Mouse (Mus musculus) megakaryocyte, adult 5-6 weeks (primary cell): ENCODE data around the gene Resp18. TPM values are rescaled to one million over a fixed set of nuclear protein-coding genes. Genes with fewer than 3 reads are reported as not detected.

Source experiments
- ATAC-seq: 2 replicates; pipeline ENCODE4 v1.8.0; 2016; ENCODE audit warnings: mild to moderate bottlenecking, inconsistent platforms; ENCODE audit not compliant: poor library complexity, severe bottlenecking
- total RNA-seq, 2 experiments: library from RNA; stranded (forward) in 1 of 2; stranded (reverse) in 1 of 2; fragments of 153-499, 151-499 nt in 1 of 2; fragments of 221-1000, 200-1000 nt in 1 of 2; gene quantifications; 2 replicates each; pipeline versions ENCODE4 v1.2.3 to v1.2.4; 2015 to 2017

Gene Resp18
- total RNA-seq (2015) = not detected in 2 replicates
- total RNA-seq (2017) = not detected in 2 replicates

DNA sequence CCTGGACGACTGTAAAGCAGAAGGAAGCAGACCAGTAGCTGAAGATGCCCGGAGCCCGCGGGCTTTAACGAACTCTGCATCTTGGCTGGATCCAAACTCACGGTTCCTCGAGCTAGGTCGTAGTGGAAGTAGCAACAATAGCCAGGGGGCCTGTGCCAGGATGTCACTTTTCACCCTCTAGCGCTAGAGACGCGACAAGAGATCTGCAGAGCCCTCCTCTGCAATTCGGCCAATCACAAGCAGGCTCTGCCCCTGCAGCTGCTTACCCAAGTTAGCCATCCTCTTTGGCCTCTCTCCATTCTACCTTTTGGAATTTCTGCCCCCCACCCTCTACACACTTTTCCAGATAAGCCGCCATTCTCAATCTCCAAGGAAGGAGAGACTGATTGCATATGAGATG, at the start of gene Resp18:
TSS of gene Resp18 (minus strand) at position 188 of the 400 bp plus-strand sequence.
- ATAC-seq = no peak

GRCm38 (mm10) chr1:75327461-75327860, 49.2 kb upstream of the Resp18 start:
- no peak for ATAC-seq

- no peak for ATAC-seq
Observed at GRCm38 (mm10) chr1:75319166-75319565, 41.0 kb upstream of the Resp18 start.

DNA sequence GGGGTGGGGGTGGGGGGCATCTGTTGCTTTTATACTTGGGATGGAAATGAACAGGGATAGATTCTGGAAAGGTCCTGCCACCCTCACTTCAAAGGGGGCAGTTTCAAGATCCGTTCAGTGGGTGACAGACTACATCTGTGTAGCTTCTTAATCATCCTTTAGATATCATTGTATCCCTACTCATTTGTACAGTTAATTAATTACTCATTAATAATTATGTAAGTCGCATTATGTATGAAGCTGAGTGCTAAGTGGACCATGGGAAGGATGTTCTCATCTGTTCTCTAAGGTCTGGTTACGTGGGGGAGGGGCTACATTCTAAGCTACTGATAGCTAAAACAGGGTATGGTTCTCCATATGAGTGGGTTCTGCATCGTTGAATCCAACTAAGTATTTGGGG, 40.5 kb upstream of the Resp18 start:
- no peak for ATAC-seq

- no peak for ATAC-seq
Observed at GRCm38 (mm10) chr1:75318301-75318700, 40.1 kb upstream of the Resp18 start.

- peak; percentile 86 for ATAC-seq
Observed at GRCm38 (mm10) chr1:75317241-75318201, 39.3 kb upstream of the Resp18 start, which contains the start of gene Dnpep. Dnpep (minus strand) TSS chr1:75317990.

DNA sequence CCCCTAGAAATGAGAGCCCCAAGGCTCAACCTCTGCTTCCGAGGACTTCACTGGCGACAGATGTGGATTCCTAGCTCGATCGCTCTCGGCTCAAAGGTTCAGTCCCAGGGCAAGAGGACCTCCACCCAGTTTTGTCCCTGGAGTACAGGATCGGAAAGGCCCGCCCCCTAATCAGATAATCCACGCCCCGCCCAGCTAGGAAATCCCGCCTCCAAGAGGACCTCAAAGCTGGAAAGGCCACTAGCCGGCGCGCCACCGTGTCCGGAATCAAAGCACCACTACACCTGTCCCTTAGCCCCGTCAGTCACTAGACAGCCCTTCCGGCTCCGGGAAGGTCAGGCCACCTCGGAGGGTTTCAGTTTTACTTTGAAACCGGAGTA, 38.6 kb upstream of the Resp18 start:
- ATAC-seq = peak; percentile 23

- ATAC-seq = no peak
Observed at GRCm38 (mm10) chr1:75315456-75316365, 37.5 kb upstream of the Resp18 start.

DNA sequence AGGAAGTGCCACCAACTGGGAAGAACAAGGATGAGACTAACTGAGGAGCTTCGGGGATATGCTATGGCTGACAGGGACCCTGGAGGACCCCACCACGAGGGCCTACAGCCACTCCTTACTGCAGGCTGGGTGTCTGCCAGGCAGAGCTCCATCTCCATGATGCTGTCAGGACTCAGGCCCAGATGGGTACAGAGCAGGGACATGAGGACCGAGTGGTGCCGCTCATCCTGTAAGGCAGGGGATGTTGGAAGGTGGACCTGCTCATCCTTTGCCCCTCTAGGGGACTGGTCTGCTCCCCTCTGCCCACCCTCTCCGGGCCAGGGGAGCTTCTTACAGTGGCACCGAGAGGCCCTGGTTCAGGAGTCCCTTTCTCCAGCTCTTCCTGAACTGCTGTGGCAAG, 36.8 kb upstream of the Resp18 start:
- ATAC-seq = no peak

GRCm38 (mm10) chr1:75311694-75312093, 33.5 kb upstream of the Resp18 start:
- no peak for ATAC-seq

- no peak for ATAC-seq
Observed at GRCm38 (mm10) chr1:75304662-75305061, 26.4 kb upstream of the Resp18 start.

DNA sequence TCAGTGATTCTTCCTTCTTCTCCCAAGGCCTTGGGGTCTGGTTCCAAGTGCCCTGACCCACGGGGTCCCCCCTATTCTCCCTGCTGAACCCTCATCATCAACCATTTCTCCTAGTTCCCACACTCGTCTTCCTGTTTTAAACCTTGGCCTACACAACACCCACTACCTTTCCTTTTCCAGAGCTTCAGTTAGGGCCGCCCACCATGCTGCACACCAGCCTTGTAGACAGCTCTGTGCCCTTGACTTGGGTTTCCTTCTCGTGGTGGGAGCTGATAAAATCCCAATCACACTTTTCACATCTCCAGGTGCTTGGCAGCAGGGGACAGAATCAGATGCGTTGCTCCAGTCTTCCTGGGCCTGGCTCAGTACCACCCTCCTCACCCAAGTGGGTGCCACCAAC, 16.1 kb upstream of the Resp18 start:
- ATAC-seq = no peak

- ATAC-seq = no peak
Observed at GRCm38 (mm10) chr1:75293331-75293701, 15.1 kb upstream of the Resp18 start.

- no peak for ATAC-seq
Observed at GRCm38 (mm10) chr1:75292476-75293330, 14.5 kb upstream of the Resp18 start.

GRCm38 (mm10) chr1:75291321-75291720, 13.1 kb upstream of the Resp18 start:
- ATAC-seq = no peak

DNA sequence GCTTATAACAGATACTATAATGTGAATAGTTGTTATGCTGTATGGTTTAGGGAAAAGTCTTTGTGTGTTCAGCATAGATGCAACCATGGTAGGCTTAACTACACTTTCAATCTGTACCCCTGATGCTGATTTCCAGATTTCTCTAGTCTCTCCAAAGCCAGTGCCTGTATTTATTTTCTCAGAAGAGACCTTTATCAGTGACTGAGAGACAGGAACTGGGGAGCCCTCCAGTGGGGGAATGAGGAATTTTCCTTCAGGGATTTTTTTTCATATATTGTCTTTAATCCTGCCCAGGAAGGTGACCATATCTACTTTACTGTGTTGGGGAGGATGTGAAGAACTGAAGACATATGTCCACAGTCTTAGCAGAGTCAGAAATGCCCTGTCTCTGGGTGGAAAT, 12.4 kb upstream of the Resp18 start:
- no peak for ATAC-seq

GRCm38 (mm10) chr1:75289888-75290431, 11.7 kb upstream of the Resp18 start:
- ATAC-seq = no peak

- ATAC-seq = no peak
Observed at GRCm38 (mm10) chr1:75289376-75289775, 11.2 kb upstream of the Resp18 start.

DNA sequence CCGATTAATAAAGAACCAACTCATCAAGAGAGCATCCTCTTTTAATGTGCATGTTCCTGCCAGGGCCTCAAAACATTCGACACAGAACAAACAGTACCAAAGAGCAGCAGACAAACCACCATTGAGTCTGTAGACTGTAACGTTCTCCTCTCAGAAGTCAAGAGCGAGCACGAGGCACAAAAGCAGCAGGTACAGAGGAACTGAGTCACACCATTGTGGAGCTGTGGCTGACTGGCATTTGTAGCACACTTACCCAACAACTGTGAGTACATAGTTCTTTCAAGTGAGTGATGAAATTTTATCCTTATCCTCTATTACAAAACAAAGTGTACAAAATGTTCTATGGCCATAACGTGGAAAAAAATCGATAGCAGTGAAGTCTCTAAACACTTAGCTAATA, 6.7 kb upstream of the Resp18 start:
- ATAC-seq = no peak

- no peak for ATAC-seq
Observed at GRCm38 (mm10) chr1:75283017-75283416, 4.8 kb upstream of the Resp18 start.
